Mouse (Mus musculus) G1E (cell line): ENCODE measurements around the gene Srxn1.

Source experiments
- CTCF ChIP-seq: IDR thresholded peaks from 2 replicates; pipeline ENCODE4 v1.5.1; 2012; ENCODE audit warnings: low read depth, low read length, inconsistent platforms, mixed read lengths
- GATA1 ChIP-seq: IDR thresholded peaks from 2 replicates; pipeline ENCODE4 v1.6.1; 2012; ENCODE audit warnings: borderline replicate concordance, low read length, inconsistent platforms, mixed read lengths

GRCm38 (mm10) chr2:152075294-152075889 lies 29.9 kb upstream of the Srxn1 start:
- TF ChIP-seq CTCF (no peak), GATA1 (no peak)
